Mouse (Mus musculus): Measurements from ENCODE around the gene Zscan22.
"Not testable (repeated sequence)": the region's sequence is repeated elsewhere in the genome, so short reads cannot be mapped to it uniquely, and the experiment has no call there.

Zscan22 gene

DNA sequence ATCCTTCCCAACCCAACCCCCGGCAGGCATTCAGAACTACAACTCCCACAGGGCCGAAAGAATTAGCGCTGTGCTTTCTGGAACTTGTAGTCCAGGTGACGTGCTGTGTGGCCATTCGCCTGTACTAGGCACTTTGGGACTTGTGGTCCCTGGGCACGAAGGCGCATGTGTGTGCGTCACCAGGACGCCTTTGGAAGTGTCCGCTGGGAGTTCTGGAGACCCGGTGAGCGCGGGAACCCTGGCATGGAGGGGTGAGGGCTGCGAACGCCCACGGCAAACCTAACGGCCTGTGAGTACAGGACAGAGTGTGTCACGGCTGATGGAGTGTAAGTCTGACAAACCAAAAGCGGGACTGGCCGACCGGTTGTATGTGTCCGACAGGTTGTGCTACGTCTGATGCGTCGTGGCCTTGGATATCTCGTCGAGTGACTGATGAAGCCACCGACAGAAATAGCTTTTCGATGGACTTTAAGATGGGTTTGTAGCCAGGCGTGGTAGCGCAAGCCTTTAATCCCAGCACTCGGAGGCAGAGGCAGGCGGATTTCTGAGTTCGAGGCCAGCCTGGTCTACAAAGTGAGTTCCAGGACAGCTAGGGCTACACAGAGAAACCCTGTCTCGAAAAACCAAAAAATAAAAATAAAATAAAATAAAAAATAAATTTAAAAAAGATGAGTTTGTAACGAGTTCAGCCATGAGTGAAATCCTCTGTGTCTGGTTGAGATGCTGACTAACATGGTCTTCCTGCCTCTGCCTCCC lies at the start of gene Zscan22:
Zscan22 (plus strand) TSS at position 161 of the 756 bp plus-strand sequence.
- DNase-seq: peak; percentile 89 to 94

DNA sequence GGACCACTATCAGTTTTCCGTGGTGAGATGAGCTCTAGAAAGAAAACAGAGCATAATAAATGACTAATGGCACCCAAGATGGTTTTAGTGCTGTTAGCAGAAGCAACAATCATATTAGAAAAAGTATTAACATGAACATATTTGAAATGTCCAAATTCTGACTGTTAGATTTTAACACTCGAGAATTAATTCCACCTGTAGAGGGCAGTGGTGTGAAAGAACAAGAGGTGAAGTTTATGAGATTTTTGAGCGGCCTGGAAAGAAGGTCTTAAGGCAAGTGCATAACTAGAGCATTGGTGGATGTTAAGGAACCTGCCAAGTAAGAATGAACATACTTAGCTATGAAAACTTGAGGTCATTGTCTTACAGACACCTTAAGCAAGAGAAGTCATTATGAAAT lies 23.3 kb upstream of the Zscan22 start:
- no peak for DNase-seq

DNA sequence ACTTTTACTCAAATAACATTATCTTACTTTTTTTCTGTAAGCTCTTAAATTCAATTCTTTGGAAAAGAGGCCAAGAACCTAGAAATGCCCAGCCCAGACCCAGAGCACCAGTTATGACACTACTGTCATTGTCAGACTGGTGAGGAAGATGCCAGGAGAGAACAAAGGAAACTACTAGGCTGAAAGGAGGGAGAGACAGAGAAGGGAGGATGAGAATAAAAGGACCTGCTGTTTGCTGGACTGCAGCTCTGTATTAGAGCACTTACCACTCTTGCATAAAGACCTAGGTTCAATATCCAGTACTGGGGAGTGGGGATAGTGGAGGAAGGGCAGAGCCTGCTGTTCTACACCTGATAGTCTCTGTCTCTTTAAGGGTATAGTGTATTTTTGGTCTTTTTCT lies 17.6 kb upstream of the Zscan22 start:
- DNase-seq: no peak

DNA sequence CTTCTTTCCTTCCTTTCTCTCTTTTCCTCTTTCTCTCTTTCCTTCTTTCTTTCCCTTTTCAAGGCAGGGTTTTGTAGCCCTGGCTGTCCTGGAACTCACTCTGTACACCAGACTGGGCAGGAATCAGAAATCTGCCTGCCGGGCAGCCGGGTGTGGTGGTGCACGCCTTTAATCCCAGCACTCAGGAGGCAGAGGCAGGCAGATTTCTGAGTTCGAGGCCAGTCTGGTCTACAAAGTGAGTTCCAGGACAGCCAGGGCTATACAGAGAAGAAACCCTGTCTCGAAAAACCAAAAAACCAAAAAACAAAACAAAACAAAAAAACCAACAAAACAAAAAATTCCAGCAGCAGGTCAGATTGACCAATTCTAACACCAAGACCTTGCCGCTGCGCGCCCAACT lies 17.1 kb upstream of the Zscan22 start:
- not testable (repeated sequence) for DNase-seq

DNA sequence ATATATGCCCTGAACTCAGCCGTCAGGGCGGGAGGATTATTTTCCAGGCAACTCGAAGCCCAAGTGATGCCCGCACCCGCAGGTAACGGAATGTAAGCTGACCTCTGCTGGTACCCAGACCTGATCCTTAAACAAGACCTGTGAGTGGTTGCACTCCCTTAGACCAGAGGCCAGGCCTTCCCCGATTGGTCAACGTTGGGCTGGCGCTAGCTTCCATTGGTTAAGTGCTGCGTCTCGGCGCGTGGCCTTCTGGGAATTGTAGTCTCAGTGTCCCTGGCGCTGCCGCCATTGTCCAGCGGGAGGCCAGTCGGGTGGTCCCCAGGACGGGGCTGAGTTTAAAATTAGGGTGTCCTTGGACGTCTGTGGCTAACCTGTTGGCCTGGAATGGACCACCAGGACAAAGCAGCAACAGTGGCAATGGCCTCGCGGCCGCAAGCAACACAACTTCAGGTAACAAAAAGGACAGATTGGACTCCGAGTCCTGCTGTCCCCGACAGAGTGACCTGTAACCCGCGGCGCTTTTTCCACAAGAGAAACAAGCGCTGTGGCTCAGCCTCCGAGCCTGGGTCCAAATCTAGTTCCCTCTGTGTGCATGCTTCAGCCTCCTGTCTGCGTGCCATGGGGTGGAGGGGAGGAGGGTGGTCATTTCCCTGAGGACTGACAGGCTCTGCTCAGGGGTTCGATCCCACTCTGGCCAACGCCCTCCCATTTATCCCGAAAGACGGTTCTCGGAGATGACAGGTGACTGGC lies 16.5 kb upstream of the Zscan22 start, which contains the start of gene Zfp128:
Zfp128 (plus strand) TSS at position 267 of the 750 bp plus-strand sequence.
- DNase-seq: peak; percentile 95 to 97

DNA sequence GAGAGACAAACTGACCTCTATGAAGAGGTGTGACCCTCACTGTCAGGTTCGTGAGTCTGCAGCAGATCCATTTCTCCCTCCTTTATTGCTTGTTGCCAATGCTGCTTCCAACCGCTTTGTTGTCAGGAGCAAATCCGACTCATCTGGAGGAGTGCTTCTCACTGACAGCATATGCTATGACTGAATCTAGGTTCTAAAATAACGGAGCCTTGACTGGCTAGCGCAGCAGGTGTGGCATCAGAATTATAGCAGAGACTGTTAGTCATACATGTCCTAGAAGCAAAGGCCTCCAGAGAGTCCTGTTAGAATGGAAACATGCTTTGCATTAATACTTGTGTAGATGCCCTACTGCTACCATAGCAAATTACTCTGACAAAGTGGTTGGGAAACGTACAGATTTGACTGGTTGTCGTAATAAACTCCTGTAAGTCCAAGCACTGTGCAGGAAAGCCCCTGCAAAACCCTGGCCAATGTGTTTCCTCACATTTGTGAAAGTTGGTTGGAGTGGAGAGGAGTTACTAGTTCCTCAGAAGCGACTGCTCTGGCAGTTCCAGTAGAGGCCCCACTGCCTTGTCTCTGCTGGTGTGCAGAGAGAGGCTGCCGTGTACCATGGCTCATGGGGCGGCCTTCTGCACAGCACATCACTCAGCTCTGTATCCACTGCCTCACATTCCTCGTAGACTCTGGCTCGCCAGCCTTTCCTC lies 10.9 kb upstream of the Zscan22 start:
- no peak for DNase-seq

DNA sequence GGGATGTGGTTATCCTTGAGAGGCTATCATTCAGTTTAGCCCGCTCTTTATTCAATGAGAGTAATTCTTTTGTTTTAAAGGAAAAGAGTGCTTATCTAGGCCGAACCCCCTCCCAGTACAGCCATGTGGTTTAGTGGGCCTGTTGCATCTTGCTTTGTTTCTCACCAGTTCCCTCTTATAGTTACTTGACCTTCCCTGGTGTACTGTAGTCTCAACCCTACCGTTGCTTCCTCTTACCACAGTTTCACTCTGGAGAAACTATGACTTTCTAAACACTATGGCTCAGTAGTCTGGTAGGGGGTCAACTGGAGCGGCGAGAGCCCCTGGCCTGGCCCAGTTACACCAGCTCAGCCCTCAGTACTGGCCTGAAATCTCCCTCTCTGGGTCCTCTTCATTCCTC lies 10.0 kb upstream of the Zscan22 start:
- DNase-seq: no peak

DNA sequence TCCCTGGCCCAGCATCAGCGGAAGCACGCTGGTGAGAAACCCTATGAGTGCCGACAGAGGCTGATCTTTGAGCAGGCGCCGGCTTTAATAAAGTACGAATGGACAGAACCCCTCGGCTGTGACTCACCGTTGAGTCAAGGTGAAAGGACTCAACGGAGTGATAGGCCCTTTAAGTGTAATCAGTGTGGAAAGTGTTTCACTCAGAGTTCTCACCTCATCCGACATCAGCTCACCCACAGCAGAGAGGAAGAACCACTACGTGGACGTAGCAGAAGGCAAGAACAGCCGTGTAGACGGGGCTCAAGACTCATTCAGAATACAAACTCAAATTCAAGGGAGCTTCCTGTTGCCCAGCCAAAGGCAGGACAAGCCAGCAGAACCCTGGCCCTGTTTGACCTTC lies 6.7 kb upstream of the Zscan22 start:
- no peak for DNase-seq

DNA sequence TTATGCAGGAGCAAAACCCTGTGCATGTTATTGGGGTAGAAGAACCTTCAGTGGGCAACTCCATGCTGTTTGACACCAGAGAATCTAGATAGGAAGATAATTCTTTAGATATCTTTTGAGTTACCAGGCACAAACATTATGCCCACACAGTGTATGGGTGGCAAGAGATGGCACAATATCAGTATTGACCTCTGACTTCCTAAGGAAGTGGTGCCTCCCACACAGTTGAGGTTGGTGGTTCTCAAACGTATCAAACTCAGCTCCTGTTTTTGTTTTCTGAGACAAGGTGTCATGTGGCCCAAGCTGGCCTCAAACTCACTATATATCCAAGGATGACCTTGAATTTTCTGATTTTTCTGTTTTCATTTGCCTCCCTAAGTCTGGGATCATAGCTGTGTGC lies 6.3 kb upstream of the Zscan22 start:
- DNase-seq: no peak

DNA sequence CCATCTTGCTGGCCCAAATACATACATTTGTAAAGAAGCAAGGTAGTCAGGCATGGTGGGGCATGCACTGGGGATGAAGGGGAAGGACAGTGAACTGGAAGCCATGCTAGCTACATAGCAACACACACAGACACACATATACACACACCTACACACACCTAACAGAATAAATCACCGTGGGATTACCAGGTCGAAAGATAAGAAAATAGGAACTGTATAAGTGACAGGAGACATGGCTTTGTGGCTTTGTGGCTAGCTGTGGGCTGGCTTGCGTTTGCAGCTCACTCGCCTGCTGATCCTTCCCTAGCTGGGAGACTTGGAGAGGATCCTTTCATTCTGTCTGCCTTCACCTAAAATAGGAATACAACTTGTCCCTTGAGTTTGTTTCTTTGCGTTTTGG lies 3.9 kb downstream of the Zscan22 start:
- no peak for DNase-seq

DNA sequence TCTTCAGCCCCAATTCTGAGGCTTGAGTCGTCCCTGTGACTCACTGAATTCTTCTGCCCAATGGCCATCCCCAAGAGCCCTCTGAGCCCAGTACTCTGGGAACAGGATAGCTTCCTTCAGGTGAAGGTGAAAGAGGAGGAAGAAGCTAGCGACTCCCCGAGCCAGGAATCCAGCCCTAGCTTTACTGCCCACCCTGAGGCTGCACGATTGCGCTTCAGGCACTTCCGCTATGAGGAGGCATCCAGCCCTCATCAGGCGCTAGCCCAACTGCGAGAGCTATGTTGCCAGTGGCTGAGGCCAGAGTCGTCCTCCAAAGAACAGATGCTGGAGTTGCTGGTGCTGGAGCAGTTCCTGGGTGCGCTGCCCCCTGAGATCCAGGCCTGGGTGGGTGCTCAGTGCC lies 6.0 kb downstream of the Zscan22 start:
- no peak for DNase-seq

DNA sequence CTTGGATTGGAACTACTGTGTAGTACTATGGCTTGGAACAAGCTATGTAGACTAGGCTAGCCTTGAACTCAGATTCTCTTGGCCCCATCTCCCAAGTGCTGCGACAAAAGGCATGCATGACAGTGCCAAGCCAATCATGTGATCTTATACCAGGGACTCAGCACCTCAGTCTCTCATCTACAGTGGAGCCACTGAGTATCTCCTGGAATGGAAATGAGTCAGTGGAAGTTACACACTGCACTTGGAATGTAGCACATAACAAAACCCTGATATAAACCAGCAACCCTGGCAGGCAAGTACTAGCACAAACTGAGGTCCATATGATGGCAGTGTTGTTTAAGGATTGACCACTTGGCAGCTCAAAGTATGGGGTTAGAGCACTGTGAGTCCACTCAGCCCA lies 7.5 kb downstream of the Zscan22 start:
- DNase-seq: no peak

DNA sequence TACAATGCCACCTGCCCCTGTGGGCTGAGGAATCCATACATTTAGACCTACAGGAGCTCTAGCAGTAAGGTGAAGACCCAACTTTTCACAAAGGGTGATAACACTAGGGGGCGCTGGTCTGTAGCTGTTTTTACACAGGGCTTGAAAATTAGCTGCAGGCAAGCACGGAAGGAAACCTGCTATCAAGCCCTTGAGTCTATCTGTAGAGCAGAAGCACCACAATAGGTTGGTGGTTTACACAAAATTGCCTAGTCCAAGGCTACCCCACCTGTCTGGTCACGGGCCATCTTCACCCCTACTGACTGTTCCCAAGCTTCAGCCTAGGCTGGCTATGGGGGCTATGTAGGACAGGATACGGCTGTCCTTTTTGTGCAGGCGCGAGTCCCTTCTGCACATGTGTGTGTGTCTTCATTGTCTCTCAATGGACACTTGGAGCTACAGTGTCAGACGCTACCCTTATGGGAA lies 11.9 kb downstream of the Zscan22 start:
- DNase-seq: peak; percentile 82 to 86

DNA sequence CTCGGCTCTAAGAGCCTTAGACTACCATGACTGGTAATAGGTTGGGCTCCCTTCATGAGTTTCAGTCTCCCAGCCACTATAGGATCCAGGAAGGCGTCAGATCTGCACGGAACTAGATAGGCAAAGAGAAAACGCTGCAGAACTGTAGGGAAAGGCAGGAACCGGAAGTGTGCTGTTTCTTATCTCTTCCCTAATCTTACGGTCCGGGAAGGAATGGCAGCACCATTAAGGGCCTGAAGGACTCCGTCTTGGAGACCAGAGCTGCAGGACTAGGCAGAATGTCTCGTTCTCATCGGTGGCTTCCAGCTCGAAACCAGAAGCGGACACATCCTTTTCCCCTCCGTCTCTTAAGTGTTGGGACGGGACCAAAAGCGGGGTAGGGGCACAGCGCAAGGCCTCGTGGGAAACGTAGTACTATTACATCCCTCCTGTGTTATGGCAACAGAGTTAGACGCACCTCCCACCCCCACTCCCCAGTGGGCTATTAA lies 12.6 kb downstream of the Zscan22 start:
- DNase-seq: peak; percentile 69 to 77

DNA sequence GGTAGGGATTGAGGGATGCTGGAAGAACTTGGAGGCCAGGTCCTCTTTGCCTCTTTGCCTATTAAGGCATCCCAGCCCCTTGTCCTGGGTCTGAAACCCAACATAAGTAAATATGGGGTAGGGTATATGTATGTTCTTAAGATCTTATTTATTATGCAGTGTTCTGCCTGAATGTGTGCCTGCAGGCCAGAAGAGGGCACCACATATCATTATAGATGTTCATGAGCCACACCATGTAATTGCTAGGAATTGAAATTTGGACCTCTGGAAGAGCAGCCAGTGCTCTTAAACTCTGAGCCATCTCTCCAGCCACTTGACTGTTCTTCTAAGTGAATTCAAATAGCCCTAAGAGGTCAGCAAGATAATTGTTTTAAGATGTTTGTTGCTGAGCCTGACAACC lies 15.9 kb downstream of the Zscan22 start:
- DNase-seq: no peak

DNA sequence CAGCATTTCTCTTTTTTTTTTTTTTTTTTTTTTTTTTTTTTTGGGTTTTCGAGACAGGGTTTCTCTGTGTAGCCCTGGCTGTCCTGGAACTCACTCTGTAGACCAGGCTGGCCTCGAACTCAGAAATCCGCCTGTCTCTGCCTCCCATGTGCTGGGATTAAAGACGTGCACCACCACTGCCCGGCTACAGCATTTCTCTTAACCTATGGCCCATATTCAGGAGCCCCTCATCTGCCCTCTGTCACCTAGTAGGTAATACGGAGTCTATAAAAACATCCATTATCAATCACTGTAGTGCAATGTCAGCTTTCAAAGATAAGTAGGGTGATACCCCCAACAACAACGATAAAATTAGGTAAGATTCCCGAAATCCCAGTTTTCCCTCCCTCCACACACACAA lies 22.9 kb downstream of the Zscan22 start:
- DNase-seq: not testable (repeated sequence)

DNA sequence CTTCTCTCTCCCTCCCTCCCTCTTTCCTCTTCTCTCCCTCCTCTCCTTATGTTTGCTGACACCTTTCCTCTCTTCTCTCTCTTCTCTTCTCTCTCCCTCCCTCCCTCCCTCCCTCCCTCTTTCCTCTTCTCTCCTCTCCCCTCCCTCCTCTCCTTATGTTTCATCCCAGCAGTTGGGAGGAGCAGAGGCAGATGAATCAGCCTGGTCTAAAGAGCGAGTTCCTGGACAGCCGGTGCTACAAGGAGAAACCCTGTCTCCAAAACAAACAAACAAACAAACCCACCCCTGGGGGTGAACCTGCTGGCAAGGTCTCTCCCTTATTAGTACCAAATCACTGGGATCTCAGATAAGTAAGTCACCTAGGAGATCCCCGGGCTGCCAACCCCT lies 23.7 kb downstream of the Zscan22 start:
- no peak for DNase-seq

DNA sequence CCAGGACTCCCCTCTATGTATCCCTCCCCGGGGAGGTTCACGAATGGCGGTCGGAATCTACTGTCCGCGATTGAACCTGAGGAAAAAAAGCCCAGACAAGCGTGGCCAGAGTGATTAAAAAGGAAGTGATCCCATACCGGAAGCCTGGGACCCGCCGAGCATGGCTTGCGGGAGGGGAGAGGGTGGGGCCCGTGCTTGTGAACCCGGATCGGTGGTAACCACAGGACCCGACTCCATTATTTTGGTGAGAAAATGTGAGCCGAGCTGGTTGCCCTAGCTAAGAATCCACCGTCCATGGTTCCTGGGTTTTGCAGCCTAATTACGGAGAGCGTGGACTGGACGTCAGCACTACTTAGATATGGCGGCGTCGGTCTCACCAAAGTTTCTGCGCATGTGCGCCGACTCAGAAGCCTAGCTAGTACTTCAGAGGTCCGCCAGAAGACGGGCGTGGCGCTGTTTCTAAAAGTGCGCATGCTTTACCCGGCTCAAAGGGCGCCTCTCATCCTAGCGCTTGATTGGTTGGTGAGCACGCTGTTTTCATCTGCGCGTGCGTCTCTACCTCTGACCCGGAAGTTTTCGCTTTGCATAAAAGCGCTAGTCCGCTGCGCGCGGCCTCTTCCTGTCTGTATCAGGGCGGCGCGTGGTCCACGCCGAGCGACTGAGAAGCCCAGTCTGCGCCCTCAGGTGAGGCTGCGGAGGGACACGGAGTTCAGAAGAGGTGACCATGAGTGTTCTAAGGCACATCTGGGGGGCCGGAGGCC lies 24.3 kb downstream of the Zscan22 start, which contains the start of gene Rps5:
Rps5 (plus strand) TSS at position 586 of the 761 bp plus-strand sequence.
- peak; percentile 99 for DNase-seq

DNA sequence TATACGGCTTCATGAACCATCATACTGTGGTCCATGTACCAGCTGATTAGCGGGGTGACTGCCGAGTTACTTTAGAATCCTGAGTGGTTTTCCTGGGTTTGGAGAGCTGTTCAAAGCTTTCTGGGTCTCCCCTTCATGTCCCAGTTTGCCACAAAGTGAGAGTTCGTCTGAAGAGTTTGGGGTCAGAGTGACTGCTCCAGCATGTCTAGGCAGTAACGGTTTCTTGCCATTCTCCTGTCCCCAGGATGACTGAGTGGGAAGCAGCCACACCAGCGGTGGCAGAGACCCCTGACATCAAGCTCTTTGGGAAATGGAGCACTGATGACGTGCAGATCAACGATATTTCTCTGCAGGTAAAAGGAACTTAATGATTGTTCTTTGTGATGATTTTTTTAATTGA lies 25.1 kb downstream of the Zscan22 start:
- no peak for DNase-seq

DNA sequence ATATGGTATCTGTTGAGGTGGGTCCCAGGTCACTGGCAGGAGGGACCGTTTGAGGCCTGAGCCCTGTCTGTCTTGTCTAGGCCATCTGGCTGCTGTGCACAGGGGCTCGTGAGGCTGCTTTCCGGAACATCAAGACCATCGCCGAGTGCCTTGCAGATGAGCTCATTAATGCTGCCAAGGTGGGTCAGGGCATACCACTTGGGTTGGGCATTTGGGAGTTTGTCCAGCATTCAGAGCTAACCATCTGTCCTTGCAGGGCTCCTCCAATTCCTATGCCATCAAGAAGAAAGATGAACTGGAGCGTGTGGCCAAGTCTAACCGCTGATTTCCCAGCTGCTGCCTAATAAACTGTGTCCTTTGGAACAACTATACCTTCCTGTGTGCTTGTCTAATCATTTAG lies 28.7 kb downstream of the Zscan22 start:
- DNase-seq: no peak

DNA sequence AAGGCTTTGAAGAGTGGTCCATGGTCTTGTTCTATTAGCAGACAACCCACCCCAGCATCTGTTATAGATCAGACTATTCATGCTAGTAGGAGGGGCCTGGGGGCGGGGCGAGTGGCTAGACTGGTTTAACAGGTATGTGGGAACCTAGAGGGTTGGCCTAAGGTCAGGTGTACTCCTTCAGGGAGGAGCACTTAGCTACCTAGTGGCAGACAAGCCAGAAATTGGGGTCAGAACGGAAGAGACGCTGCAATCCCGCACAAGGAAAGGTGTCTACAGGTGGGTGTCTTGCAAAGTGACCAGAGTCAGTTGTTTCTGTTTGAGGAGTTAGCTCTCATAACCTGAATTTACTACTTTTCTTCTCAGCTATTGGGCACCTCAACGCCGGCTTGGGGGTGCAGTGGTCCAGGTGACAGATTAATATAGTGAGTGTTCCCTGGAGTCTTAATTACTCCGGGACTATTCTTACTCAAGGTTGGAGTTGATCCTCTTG lies 29.6 kb downstream of the Zscan22 start, which contains the start of gene Rnf225:
Rnf225 (plus strand) TSS at position 226 of the 490 bp plus-strand sequence.
- peak; percentile 70 to 75 for DNase-seq
